Mouse (Mus musculus) spleen, postnatal 14 days (tissue): ENCODE data around the gene B3gnt9.
"Not testable (repeated sequence)": the region's sequence is repeated elsewhere in the genome, so short reads cannot be mapped to it uniquely, and the experiment has no call there.

Experiments
- DNase-seq, 2 experiments: peaks; one replicate each; pipeline ENCODE4 v3.0.0; 2021 to 2022; ENCODE audit warnings: low spot score in 2 of 2

The B3gnt9 gene

DNA sequence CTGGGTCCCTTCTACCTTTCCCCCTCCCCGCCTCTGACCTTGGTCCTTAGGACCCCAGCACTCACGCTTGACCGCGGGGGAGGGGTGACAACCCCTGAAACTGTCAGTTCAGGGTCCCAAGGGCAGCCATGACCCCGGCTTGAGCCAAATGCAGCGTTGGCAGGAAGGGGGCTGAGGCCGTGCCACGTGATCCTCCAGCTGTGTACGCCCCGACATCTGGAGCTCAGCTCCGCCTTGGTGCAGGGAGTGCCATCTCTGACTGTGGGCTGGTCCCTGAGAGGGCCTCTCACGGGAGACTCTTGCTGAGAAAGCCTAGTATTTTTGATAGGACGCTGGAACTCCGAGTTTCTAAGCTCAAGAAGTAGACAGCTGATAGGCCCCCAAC lies at the start of gene B3gnt9:
Gene B3gnt9 (minus strand): TSS at position 188 of the 385 bp plus-strand sequence.
- DNase-seq, result peak in 1 of 2 experiments; percentile 48

DNA sequence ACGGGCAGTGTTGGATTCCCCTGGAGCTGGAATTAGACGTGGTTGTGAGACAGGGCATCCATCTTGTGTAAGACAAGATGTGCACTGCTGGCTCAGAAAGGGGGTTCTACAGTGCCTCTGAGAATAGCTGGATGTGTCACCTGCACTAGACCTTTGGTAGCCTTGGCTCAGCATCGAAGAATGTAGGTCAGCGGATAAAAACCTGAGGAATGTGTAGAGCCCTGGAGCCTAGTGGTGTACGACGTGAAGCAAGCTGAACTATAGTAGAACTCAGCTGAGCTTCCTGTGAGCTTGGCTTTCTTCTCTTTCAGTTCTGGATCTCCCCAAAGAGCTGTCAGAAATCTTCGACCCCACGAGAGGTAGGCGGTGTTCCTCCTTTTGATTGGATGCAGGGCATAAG lies 48.9 kb upstream of the B3gnt9 start:
- no peak for DNase-seq

DNA sequence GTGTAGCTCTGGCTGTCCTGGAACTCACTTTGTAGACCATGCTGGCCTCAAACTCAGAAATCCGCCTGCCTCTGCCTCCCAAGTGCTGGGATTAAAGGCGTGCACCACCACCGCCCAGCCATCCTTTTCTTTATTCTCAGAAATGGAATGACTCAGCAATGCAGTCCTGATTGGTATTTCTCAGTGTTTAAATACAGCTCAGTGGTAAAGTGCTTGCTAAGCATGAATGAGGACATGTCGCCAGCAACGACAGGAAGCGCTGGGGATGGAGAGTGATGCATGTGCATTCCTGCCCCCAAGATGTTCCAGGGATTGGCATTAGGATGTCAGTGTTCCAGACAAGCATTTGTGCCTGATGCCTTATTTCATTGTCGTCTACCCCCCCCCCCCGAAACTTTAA lies 48.4 kb upstream of the B3gnt9 start:
- DNase-seq, result no peak

DNA sequence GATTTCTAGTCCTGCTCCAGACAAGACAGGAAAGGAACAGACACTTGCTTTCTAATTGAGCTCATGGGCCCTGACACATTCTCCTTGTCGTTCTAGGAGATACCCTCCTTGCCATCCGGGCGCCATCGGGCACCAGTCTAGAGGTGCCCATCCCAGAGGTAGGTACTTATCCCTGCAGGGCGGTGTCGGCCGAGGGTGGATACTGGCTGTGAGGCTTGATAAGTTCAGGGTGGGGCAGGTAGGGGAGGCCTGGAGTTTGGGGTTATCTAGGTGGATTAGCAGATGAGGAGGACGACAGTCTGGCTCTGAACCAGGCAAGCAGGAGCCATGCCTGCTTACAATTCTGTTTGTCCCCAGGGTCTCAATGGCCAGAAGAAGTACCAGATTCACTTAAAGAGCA lies 45.0 kb upstream of the B3gnt9 start:
- DNase-seq, result peak; percentile 67 to 72

GRCm38 (mm10) chr8:105298351-105299252 lies 43.6 kb upstream of the B3gnt9 start:
- DNase-seq, result no peak

DNA sequence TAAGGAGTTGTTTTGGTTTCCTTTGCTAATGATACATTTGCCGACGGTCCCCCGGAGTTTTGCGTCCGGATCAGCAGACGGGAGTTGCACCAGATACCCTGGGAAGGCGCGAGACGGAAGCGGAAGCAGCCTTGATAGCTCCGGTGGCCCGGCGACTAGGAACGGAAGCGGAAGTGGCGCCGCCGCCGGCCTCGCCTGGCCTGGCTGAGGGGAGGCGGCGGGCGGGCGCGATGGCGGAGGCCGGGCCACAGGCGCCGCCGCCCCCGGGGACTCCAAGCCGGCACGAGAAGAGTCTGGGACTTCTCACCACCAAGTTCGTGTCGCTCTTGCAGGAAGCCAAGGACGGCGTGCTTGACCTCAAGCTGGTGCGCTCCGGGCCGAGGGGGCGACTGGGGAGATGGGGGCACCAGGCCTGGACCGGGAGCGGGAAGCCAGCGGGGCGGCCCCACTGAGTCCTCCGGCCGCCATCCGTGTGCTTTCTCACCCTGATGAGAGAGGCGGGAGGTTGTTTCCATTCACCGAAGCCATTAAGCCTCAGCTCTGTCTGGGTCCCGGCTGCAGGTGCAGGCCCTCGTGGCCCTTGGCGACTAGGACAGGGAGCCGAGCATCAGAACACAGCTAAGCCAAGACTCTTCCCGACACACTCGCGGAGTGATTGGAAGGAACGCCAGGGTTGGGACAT lies 42.7 kb upstream of the B3gnt9 start, which contains the start of gene E2f4:
Gene E2f4 (plus strand): TSS at position 153 of the 682 bp plus-strand sequence.
- peak; percentile 83 to 89 for DNase-seq

- no peak for DNase-seq
Observed at GRCm38 (mm10) chr8:105295895-105296573, 41.1 kb upstream of the B3gnt9 start, which contains the start of gene Exoc3l. Gene Exoc3l (minus strand): TSS chr8:105296101.

DNA sequence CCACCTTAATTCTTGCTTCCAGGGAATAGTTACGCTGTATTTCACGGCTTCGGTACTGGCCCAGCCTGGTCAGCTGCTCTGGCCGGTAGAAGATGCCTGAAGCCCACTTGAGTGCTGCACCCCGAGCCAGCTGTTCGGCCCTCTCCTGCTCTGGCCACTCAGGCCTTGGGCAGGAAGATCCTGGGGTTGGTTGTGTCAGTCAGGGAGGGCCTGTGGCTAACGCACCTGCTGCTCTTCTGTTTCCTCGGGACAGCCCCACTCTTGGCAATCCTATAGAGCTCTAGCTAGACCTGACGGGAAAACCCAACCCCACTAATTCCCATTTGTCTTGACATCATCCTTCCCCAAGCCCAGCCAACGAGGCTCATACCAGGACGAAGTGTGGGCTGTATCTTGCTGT lies 40.3 kb upstream of the B3gnt9 start:
- no peak for DNase-seq

DNA sequence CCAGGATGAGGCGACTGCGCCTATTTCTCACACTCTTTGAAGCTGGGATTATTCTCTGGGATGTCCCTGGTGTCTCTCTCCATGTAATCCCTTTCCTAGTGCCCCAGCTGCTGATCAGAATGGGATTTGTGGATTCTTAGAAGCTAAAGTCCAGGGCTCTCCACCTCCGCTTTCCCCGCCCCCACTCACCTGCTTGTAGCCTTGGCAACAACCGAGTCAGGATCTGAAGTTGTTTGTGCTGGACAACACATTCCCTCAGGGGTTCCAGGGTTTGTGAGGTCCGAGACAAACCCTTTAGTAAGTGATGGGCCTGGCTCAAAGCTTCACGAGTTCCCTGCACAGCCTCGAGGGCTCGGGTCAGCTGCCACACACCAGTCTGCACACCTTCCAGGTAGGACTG lies 39.8 kb upstream of the B3gnt9 start:
- DNase-seq, result no peak

GRCm38 (mm10) chr8:105293405-105293804 lies 38.5 kb upstream of the B3gnt9 start:
- no peak for DNase-seq

GRCm38 (mm10) chr8:105292471-105292870 lies 37.5 kb upstream of the B3gnt9 start:
- no peak for DNase-seq

DNA sequence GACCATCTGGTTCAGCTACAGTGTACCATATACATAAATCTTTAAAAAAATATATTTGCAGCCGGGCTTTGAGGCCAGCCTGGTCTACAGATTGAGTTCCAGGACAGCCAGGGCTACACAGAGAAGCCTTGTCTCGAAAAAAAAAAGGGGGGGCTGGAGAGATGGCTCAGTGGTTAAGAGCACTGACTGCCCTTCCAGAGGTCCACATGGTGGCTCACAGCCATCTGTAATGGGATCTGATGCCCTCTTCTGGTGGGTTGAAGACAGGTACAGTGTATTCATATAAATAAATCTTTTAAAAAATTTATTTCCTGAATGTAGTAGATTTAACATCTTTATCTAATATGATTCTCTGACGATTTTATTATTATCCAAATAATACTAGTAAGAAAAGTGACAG lies 36.8 kb upstream of the B3gnt9 start:
- DNase-seq, result not testable (repeated sequence)

DNA sequence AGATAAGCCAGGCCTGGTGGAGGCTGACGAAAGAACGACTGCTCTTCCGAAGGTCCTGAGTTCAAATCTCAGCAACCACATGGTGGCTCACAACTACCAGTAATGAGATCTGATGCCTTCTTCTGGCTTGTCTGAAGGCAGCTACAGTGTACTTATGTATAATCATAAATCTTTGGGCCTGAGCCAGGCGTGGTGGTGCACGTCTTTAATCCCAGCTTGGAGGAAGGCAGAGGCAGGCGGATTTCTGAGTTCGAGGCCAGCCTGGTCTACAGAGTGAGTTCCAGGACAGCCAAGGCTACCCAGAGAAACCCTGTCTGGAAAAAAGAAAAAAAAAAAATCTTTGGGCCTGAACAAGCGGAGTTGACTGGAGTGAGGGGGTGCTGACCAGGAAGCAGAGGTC lies 36.4 kb upstream of the B3gnt9 start:
- not testable (repeated sequence) for DNase-seq

DNA sequence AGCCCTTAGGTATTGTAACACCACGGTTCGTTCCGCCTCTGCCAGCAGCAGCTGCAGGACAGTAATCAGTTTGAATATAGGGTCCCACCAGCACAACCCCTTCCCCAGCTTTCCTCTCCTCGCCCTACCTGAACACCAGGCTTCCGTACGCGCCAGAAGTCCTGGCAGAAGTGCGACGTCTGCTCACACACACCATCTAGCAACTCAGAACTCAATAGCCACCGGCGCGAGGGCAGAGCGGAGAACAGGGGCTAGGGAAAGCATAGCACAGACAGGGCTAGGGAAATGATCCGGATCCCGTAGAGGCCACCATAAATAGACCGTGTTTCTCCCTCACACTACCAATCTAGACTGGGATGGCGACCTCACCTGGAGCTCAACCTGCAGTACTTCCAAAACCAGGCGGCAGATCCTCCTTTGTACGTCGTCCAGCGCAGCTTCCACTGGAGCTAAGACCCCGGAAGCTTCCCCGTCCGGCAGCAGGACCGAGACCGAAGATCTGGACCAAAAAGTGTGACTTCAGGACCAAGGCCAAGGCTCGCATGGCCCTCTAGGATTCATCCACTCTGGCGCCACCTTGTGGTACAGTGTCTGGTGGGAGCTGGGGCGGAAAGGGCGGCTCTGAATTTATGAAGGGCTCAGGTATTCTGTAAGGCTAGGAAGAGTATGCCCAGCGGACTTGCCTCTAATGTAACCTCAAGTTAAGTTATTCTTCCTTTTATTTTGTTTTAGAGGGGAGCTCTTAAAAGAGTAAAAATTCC lies 35.8 kb upstream of the B3gnt9 start:
- peak; percentile 82 to 94 for DNase-seq

GRCm38 (mm10) chr8:105289805-105290460 lies 35.0 kb upstream of the B3gnt9 start, which contains the start of gene 4931428F04Rik:
Gene 4931428F04Rik (minus strand): TSS chr8:105289864.
- DNase-seq, result no peak

GRCm38 (mm10) chr8:105288958-105289732 lies 34.2 kb upstream of the B3gnt9 start:
- DNase-seq, result peak; percentile 84 to 90

GRCm38 (mm10) chr8:105288231-105288630 lies 33.3 kb upstream of the B3gnt9 start:
- DNase-seq, result no peak

DNA sequence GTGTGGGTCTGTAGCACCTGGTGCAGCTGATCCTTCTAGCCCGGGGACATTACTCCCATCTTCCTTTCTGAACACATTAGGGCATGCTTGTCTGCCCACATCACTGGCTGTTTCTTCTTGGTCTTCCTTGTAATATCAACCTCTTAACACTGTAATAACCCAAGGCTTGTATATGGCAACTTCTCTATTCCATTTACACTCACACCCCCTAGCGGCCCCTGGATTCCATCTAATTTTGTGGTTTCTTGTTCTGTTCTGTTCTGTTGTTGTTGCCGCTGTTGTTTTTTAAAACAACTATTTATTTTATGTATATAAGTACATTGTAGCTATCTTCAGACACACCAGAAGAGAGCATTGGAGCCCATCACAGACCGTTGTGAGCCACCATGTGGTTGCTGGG lies 32.0 kb upstream of the B3gnt9 start:
- no peak for DNase-seq

GRCm38 (mm10) chr8:105285514-105285913 lies 30.6 kb upstream of the B3gnt9 start:
- no peak for DNase-seq

GRCm38 (mm10) chr8:105283074-105283473 lies 28.1 kb upstream of the B3gnt9 start:
- DNase-seq, result peak in 1 of 2 experiments; percentile 44
